Mouse (Mus musculus) c-Kit-positive CD71-positive TER-119-negative erythroid progenitor cells, embryonic 14.5 days (primary cell): Measurements from ENCODE around the gene Noct.
"Not testable (repeated sequence)": the region's sequence is repeated elsewhere in the genome, so short reads cannot be mapped to it uniquely, and the experiment has no call there.

Experiments used
- DNase-seq: peaks from one replicate; pipeline ENCODE4 v3.0.0-alpha.2; 2013; ENCODE audit warnings: low read depth

The Noct gene

DNA sequence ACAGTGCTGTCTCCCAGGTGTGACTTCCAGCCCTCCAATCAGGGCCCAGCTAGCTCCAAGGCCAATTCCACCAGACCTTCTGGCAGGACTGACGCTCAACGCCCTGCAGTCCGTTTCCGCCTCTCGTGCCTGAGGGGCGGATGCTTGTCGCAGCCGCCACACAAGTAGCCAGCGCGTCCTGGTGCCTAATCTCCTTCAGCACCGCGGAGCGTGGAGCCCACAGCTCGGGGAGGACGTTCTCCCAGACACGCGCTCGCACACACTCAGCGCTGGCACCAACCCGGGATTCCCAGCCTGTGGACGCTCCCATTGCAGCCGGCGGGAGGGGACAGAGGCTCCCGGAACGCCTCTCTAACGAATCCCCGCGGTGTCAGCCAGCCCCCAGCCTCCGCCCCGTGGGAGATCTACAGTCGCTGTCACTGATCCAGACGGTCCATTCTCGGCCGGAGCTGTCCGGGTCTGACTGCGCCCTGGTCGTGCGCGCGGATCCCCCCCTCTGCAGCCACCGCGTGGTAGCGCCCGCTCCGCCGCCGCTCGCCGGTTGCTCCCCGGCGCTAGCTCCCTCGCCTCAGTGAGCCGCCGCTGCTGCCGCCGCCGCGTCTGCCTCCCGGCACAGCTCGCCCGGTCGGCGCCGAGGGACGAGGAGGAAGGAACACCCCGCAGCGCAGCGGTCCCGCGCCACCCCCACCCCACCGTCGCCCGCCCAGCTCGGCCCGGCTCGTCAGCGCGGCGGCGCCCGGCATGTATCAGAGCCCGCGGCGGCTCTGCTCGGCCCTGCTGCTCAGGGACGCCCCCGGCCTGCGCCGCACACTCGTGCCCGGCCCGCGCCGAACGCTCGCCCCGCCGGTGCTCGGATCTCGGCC lies at the start of gene Noct:
Gene Noct, plus strand, starts transcription at position 85 of the 863 bp plus-strand sequence.
- peak; percentile 78 for DNase-seq

DNA sequence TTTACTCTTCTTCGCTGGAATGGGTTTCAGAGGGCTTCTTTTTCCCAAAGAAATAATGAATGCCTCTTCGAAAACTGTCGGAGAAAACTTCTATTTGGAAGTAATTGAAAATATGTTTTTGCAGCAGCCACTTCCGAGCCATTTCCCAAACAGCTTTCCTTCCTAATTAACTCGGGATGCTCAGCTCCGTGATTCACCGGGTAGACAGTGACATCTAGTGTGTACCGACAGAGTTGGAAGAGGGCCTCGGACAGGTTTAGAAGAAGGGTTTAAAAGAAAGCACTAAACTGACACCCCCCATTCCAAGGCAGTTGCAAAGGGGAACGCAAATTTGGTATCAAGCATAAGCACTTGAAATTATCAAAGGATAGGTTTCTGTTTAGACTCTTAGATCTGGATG lies 46.1 kb upstream of the Noct start:
- DNase-seq: no peak

DNA sequence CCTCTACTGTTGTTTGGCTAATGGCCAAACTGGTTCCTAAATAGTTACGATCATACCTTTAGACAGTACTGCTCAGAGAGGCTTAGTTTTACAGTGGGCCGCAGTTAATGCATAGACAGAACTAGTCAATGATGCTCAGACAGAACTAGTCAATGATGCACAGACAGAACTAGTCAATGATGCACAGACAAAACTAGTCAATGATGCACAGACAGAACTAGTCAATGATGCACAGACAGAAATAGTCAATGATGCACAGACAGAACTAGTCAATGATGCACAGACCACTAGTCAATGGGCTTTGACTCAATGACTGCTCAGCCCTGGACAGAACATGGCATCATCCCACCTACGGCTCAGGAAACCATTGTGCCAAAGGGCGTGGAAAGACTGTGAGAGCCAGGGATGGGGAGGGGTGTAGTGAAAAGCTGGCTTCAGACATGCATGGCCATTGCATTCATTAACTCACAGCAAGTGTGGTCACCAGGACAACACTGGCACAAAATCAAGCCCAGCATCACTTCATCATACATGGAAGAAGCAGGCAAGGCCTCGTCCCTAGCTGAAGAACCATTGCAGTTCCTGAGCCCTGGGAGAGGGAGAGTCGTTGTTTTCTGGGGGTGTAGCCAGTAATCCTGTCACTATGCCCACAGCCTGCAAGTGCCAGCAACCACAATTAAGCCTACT lies 44.6 kb upstream of the Noct start:
- no peak for DNase-seq

DNA sequence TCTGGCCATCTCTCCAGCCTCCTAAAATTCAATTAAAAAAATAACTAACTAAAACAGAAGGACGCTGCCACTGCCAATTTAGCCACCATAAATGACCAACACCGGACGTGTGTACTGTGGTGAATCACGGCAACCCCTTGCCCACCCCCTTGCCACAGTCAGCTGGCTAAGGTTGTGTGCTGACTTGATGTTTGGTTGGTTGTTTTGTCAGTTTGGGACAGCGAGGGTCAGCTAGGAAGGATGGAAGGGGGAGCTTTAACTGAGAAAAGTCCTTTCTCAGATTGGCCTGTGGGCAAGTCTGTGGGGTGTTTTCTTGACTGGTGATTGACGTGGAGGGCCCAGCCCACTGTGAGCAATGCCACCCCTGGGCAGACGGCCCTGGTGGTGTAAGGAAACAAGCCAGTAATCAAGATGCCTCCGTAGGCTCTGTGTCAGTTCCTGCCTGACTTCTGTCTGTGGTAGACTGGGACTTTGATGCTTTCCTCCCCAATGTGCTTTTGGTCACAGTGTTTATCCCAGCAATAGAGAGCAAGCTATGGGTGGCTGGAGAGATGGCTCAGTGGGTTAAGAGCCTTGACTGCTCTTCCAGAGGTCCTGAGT lies 43.8 kb upstream of the Noct start:
- DNase-seq: no peak

DNA sequence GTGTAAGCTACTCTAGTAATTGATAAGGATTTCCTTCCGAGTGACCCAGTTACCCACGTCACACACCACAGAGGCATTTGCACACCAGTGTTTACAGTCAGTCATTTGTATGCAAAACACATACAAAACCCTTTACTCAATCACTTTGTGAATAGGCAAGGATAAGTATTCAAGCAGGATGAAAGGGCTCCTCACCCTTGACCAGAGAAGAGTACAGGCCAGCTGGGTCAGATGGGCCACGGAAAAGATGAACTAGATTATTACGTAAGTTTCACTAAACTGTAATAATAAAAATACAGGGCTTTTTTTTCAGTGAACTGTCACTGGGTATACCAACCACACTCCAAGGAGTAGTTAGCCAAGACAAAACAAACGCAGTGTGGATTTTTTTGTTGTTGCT lies 41.8 kb upstream of the Noct start:
- no peak for DNase-seq

DNA sequence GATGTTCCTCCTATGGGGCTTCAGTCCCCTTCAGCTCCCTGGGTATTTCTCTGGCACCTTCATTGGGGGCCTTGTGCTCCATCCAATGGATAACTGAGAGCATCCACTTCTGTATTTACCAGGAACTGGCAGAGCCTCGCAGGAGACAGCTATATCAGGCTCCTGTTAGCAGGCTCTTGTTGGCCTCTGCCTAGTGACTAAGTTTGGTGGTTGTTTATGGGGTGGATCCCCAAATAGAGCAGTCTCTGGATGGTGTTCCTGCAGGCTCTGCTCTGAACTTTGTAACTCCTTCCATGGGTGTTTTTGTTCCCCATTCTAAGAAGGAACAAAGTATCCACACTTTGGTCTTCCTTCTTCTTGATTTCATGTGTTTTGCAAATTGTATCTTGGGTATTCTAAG lies 40.7 kb upstream of the Noct start:
- not testable (repeated sequence) for DNase-seq

DNA sequence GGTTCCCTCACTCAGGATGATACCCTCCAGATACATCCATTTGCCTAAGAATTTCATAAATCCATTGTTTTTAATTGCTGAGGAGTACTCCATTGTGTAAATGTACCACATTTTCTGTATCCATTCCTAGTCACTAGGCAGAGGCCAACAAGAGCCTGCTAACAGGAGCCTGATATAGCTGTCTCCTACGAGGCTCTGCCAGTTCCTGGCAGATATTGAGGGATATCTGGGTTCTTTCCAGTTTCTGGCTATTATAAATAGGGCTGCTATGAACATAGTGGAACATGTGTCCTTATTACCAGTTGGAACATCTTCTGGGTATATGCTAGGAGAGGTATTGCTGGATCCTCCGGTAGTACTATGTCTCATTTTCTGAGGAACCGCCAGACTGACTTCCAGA lies 40.3 kb upstream of the Noct start:
- DNase-seq: not testable (repeated sequence)

DNA sequence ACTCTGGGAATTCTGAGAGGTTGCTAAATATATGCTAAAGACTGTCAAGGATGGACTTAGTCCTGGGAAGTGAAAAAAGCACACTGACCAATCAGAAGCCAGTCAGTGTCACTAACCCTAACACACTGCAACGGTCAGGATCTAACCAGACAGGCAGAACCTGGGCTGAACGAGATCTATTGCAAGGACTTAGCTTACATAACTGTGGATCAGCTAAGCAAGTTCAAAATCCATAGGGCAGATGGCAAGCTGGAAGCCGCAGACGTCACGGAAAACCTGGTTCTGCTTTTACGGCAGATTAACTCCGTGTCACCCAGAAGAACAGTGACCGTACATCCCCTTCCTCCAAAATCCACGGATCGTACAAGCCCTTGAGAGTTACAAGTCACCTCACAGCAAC lies 39.5 kb upstream of the Noct start:
- DNase-seq: no peak

DNA sequence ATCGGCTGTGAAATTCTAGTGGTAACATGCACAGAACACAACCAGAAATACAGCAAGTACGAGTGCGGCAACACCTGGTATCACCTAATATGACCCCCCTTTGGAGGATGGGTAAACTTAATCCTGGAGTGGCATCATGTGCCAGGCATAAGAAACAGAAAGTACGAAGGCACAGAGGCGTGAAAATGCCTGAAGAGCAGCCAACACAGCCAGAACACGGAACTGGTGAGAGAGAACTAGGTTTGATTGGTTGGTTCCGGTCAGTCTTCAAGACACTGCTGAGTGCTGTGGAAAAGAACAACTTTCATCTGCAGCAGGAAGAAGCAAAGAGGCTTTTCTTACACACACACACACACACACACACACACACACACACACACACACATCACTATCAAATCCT lies 38.8 kb upstream of the Noct start:
- DNase-seq: no peak

DNA sequence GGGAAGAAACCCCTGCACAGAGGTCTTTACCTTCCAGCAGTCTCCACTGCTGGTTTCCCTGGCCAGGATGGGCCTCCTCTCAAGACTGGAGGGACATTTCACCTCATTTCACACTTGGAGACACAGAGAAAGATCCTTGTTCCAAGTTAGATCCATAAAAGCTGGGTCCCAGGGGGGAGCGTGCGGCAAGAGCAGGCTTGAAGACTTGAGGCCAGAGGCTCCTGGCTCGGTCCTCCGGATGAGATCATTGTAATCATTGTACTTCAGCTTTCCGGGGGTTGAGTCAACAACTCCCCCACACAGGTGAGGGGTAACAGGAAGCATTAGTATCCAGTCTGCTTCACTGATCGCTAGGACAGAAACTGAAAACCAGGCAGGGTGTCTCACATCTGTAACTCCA lies 30.2 kb upstream of the Noct start:
- no peak for DNase-seq

DNA sequence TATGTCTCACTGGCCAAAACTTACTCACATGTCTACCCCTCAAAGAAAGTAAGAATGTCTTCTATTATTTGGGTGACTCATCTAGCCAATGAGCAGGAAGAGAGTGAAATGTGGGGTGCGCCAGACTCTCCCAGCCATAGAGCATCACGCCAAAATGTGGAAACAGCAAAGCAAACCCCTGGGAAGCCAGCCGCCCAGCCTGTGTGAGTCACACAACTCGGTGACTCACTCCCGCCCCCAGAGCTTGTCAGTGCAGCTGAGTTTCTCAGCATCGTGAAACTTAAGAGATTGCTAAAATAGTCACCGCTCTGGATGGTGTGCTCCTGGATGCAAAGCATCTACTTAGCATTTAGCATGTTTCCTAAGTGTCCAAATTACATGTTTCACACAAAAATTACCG lies 28.9 kb upstream of the Noct start:
- DNase-seq: peak; percentile 31

DNA sequence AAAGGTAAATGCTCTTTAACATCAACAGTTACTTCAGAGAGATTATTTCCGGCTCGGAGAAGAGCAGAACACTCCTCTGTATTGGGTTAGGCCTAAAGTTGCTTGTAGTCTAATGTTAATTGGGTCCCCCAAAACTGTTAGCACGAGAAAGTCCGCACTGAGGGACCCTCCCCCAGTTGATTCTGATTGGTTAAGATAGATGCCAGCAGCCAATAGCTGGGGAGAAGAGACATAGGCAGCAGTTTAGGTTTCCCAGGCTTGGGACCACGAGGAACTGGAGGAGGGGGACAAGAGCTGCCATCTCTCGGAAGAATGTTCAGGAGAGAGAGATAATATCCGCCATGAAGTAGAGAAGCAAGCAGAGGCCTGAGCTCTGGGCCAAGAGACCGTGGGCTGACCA lies 28.5 kb upstream of the Noct start:
- no peak for DNase-seq

DNA sequence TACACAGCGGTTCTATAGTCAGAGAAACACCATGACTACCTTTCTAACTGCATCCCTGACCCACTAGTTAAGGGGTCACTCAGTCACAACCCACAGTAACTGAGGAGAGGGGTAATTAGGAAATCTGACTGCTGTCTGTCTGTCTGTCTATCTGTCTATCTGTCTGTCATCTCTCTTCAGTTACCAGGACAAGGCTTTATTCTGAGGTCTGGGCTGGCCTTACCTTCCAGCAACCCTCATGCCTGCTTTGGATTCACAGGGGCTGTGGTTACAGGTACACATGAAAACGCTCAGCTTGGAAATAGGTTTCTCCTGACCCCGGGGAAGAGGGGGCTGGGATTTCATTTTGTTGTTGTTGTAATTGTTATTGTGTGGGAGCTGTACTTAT lies 27.5 kb upstream of the Noct start:
- no peak for DNase-seq

DNA sequence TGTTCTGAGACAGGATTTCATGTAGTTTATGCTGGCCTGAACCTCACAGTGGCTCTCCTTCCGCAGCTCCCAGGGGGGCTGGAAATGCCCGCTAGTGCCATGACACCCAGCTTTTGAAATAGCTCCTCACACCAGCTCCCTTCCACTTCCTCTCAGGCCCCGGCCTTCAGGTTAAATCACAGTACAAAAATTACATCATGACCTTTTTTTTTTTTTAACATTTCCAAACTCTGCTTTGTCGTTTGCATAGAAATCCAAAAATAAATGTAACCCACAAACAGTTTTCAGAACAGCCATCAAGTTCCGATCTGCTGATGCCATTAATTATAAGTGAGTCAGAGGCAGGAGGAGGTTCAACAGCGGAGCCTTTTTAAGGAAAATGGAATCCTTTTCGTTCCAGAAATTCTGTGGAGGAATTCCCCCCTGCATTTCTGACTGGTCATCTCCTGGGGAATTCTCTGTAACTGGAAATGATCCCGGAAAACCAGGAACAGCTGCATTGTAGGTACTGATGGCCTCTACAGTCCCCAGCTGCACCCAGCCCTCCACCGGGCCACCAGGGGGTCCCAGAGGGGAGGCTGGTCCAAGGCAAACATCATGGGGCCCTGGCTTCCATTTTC lies 27.0 kb upstream of the Noct start:
- DNase-seq: no peak

DNA sequence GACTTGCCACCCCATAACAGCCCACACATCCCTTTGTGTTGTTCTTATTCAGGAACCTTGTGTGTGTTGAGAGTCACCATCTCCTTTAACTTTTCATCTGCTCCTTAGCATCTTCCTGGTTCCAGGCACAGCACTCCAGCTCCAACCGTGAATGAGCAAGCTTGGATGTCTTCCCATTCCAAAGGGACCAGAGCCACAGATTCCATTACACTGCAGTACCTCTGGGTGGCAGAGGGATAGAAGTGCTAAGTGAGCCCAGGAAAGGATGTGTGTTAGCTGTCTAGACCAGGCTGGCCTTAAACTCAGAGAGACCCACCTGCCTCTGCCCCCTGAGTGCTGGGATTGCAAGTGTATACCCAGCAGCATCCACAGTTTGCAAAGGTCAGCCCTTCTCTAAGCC lies 26.0 kb upstream of the Noct start:
- no peak for DNase-seq

DNA sequence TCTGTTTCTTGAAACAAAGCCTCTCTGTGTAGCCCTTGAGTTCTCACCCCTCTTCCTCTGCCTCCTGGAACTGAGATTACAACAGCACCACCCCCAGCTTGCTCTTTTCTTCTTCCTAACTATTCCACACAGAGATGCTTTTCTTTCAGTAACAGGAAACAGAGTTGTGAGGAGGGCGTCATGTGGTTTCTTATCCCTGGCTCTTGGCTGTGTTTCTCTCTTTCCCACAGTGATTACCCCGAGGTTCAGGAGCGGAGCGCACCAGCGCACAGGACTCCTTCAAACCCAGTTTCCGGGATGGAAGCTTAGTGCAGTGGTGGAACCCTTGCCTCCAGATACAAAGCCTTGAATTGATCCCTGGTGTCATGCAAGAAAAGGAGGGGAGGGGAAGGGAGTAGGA lies 25.1 kb upstream of the Noct start:
- DNase-seq: no peak

DNA sequence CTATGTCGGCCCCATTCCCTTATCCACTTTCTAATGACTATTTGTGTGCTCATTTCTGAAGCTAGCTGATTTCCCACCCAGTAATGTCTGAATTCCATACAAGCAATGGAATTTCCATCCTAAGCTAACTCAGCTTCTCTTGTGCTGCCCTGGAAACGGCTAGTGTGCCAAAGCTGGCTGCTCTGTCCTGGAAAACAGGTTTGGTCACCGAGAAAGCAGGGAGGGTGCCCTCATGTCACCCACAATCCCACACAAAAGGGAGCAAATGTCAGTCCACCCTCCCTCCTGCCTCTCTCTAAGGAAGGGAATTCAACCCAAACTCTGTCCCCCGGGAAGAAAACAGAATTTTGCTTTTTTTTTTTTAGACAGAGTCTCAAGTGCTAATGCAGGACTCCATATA lies 23.9 kb upstream of the Noct start:
- no peak for DNase-seq

DNA sequence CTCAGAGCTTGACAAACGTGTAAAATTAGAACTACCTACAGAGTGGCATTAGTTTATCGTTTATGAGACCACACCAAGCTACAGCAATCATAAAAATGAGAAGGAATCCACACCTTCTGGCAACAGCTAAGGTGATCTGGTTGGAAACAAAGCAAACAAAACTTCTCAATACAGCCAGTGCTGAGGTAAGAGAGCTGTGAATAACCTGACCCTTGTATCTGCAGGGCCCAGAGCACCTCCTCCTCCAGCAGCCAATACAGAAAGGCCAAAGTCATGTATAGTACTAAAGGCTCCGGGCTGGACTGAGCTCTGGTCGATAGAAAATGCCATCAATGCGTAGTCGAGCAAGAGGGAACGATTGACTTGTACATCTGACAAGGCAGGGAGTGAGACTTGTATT lies 23.4 kb upstream of the Noct start:
- no peak for DNase-seq

DNA sequence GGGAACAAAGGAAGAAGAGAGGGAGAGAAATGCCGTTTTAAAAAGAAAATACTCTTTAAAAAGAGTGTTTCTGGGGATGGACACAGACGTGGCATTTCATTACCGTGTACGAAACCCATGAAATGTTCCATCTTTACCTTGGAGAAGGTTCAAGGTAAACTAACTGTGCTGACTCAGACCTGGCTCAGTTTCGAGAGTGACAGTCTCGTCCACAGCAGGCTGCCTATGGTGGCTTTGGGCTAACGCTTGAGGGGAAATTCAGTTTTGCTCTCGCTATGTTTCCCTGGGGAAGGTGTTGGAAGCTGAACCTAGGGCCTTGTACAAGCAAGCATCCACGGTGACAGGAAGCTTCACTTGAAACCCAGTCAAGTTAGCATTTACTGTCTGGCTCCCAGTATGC lies 22.3 kb upstream of the Noct start:
- DNase-seq: no peak

DNA sequence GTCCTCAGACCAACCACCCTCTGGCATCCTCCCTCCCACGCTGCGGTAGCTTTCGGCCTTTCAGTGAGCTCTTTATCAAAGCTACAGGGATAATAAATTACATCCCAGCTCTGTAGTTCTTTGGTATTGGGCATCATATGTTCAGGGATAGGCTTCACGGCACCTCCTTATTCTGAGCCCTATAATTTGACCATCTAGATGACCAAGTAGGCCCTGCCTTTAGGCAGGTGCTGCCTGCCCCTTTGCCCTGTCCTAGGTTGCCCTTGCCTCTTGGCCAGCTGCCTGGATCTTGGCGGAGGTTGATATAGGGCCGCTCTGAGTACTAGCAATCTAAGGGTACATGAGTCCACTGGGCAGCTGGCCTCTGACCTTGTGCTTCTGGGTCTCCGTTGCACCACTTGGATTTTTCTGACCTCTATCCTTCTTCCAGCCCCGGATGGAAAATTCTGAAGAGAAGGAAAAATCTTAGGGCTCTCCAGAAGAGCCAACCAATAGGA lies 21.7 kb upstream of the Noct start:
- no peak for DNase-seq

DNA sequence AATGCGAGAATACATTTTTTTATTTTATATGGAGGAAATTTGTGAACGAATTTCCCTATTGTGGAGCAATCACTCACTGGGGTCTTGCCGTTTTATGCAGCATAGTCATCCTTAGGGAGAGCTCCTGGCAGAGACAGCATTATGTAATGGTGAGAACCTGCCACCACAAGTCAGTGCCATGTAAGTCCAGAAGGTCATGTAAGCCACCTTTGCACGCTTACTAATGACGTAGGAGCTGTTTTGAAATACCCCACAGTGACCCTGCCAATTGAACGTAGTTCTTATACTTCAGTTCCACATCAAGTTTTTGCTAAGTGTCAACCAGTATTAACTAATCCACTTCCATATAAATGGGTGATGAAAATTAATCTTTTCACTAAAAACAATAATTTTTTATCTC lies 20.3 kb upstream of the Noct start:
- no peak for DNase-seq

DNA sequence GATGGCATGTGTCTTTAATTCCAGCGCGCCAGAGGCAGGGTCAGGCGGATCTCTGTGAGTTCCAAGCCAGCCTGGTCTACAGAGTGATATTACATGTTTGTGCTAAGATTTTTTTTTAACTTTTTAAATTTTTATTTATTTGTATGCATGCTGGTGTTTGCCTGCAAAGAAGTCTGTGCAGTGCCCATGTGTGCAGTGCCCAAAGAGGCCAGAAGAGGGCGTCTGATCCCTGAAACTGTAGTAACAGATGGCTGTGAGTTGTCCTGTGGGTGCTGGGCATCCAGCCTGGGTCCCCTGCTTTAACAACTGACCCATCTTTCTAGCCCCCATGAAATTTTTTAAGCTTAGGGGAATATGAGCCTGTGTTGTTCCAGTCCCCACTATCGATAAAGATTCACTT lies 19.8 kb upstream of the Noct start:
- DNase-seq: no peak

DNA sequence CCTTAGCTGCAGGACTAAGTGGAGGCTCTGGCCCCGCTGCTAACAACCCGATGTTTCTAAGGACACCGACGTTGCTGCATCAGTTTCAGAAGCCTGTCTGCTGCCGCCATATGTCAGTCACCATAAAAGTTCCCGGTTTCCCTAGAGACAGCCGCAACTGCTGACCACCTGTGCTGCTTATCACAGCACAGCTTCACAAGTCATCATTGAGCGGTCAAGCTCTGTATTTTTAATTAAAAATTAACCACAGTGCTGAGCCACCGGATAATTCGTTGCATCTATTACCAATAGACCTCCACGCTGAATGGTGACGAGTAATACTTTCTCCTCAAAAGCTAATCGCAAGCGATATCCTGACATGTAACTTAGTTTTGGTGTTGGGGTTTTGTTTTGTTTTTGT lies 19.4 kb upstream of the Noct start:
- no peak for DNase-seq
